Mouse (Mus musculus): ENCODE data around the gene Dcaf10. TPM values are rescaled to one million over a fixed set of nuclear protein-coding genes. Genes with fewer than 3 reads are reported as not detected.

Gene Dcaf10
- polyA plus RNA-seq, 1 experiment from 2014 or later: 8.8 TPM

- Histone ChIP-seq H3K9ac (ENCODE audit: low read length) (peak overlapping the region; percentile 26; the same call in 1 of the 2 replicates), H3K4me3 (ENCODE audit: low read depth, low read length) (no peak overlapping the region), H3K4me1 (ENCODE audit: control insufficient read depth, insufficient read depth, low read length) (peaks cover 31% of the 10 kb centered on the region), H3K4me2 (ENCODE audit: low read length) (no peak overlapping the region), H3K36me3 (ENCODE audit: control insufficient read depth, insufficient read depth, low read length) (peaks cover 10% of the 10 kb centered on the region; the same call in 1 of the 2 replicates), H3K9me3 (replicated peaks; ENCODE audit: control insufficient read depth, low read length) (no peaks in the 10 kb centered on the region), H3K27me3 (replicated peaks; ENCODE audit: control insufficient read depth, insufficient read depth, low read length) (no peaks in the 10 kb centered on the region), H3K27ac (ENCODE audit: low read depth, low read length) (peak overlapping the region; percentile 76)
- peak; percentile 58 for DNase-seq (ENCODE audit: low spot score)
- WGBS: 4% methylated on average over 3 of the region's 3 CpGs
- ATAC-seq: no peak
These were observed 78.8 kb downstream of the Dcaf10 start for GRCm38 (mm10) chr4:45420733-45421132.

- H3K27ac ChIP-seq (ENCODE audit: low read depth, low read length): peak overlapping the region; percentile 76
- peak overlapping the region; percentile 44 for H3K9ac ChIP-seq (ENCODE audit: low read length)
- 63% methylated on average over 11 of the region's 11 CpGs for WGBS
These were observed 79.8 kb downstream of the Dcaf10 start for GRCm38 (mm10) chr4:45421519-45422260.

GRCm38 (mm10) chr4:45422640-45423039 lies 80.7 kb downstream of the Dcaf10 start:
- Histone ChIP-seq H3K9ac (ENCODE audit: low read length) (no peak overlapping the region), H3K36me3 (ENCODE audit: control insufficient read depth, insufficient read depth, low read length) (peaks cover 10% of the 10 kb centered on the region; the same call in 1 of the 2 replicates), H3K27me3 (replicated peaks; ENCODE audit: control insufficient read depth, insufficient read depth, low read length) (no peaks in the 10 kb centered on the region), H3K9me3 (replicated peaks; ENCODE audit: control insufficient read depth, low read length) (no peaks in the 10 kb centered on the region), H3K4me2 (ENCODE audit: low read length) (no peak overlapping the region), H3K4me1 (ENCODE audit: control insufficient read depth, insufficient read depth, low read length) (peaks cover 48% of the 10 kb centered on the region), H3K4me3 (ENCODE audit: low read depth, low read length) (no peak overlapping the region), H3K27ac (ENCODE audit: low read depth, low read length) (no peak overlapping the region)
- DNase-seq (ENCODE audit: low spot score) (no peak), ATAC-seq (no peak)
- 83% methylated on average over 10 of the region's 10 CpGs for WGBS

More at GRCm38 (mm10) chr4:45421519-45422260, 79.8 kb downstream of the Dcaf10 start:
- no peaks in the 10 kb centered on the region for H3K9me3 ChIP-seq (replicated peaks; ENCODE audit: control insufficient read depth, low read length)
- H3K4me2 ChIP-seq (ENCODE audit: low read length): no peak overlapping the region
- DNase-seq (ENCODE audit: low spot score) (no peak), ATAC-seq (no peak)
- H3K4me3 ChIP-seq (ENCODE audit: low read depth, low read length): no peak overlapping the region
- H3K4me1 ChIP-seq (ENCODE audit: control insufficient read depth, insufficient read depth, low read length): peaks cover 39% of the 10 kb centered on the region
- H3K36me3 ChIP-seq (ENCODE audit: control insufficient read depth, insufficient read depth, low read length): peaks cover 10% of the 10 kb centered on the region; the same call in 1 of the 2 replicates
- no peaks in the 10 kb centered on the region for H3K27me3 ChIP-seq (replicated peaks; ENCODE audit: control insufficient read depth, insufficient read depth, low read length)

GRCm38 (mm10) chr4:45423406-45423805 lies 81.5 kb downstream of the Dcaf10 start:
- Histone ChIP-seq H3K9me3 (replicated peaks; ENCODE audit: control insufficient read depth, low read length) (no peaks in the 10 kb centered on the region), H3K4me3 (ENCODE audit: low read depth, low read length) (no peak overlapping the region), H3K27ac (ENCODE audit: low read depth, low read length) (0 out of 2 replicates have a peak overlapping the region, but pooled peaks have one; percentile 21), H3K36me3 (ENCODE audit: control insufficient read depth, insufficient read depth, low read length) (peaks cover 10% of the 10 kb centered on the region; the same call in 1 of the 2 replicates), H3K9ac (ENCODE audit: low read length) (peak overlapping the region; percentile 8; the same call in 1 of the 2 replicates), H3K27me3 (replicated peaks; ENCODE audit: control insufficient read depth, insufficient read depth, low read length) (no peaks in the 10 kb centered on the region), H3K4me2 (ENCODE audit: low read length) (no peak overlapping the region), H3K4me1 (ENCODE audit: control insufficient read depth, insufficient read depth, low read length) (peaks cover 55% of the 10 kb centered on the region)
- no peak for DNase-seq (ENCODE audit: low spot score)
- ATAC-seq: no peak
- 14% methylated on average over 8 of the region's 8 CpGs for WGBS

GRCm38 (mm10) chr4:45426724-45427457 lies 85.0 kb downstream of the Dcaf10 start:
- H3K36me3 ChIP-seq (ENCODE audit: control insufficient read depth, insufficient read depth, low read length): peaks cover 16% of the 10 kb centered on the region
- H3K4me1 ChIP-seq (ENCODE audit: control insufficient read depth, insufficient read depth, low read length): peaks cover 45% of the 10 kb centered on the region
- DNase-seq (ENCODE audit: low spot score) (peak; percentile 70), ATAC-seq (peak; percentile 86)
- no peak overlapping the region for H3K4me2 ChIP-seq (ENCODE audit: low read length)
- WGBS: 18% methylated on average over 13 of the region's 13 CpGs
- H3K9me3 ChIP-seq (replicated peaks; ENCODE audit: control insufficient read depth, low read length): no peaks in the 10 kb centered on the region
- no peak overlapping the region for H3K9ac ChIP-seq (ENCODE audit: low read length)
- H3K27me3 ChIP-seq (replicated peaks; ENCODE audit: control insufficient read depth, insufficient read depth, low read length): no peaks in the 10 kb centered on the region
- peak overlapping the region; percentile 58 for H3K27ac ChIP-seq (ENCODE audit: low read depth, low read length)
- H3K4me3 ChIP-seq (ENCODE audit: low read depth, low read length): no peak overlapping the region

Small RNAs within 50 kb of the gene (microRNA-seq; reads per million reads assigned to microRNA genes)
- not detected for gene Gm25692

Other genes with a start within 250 kb of the Dcaf10 start
- gene Tomm5, start 234.0 kb upstream of the Dcaf10 start, polyA plus RNA-seq (2014; fragmentation: Nextera tagmentation; extraction: Ambion mirVana): 154 and 176 TPM in 2 replicates
- 0.25 and 0.62 TPM in 2 replicates for gene Frmpd1, start 157.2 kb upstream of the Dcaf10 start, polyA plus RNA-seq (2014; fragmentation: Nextera tagmentation; extraction: Ambion mirVana)
- gene Trmt10b, start 45.0 kb upstream of the Dcaf10 start, polyA plus RNA-seq (2014; fragmentation: Nextera tagmentation; extraction: Ambion mirVana): 23.9 and 25.6 TPM in 2 replicates
- 44.5 and 52.4 TPM in 2 replicates for gene Exosc3, start 631 bp downstream of the Dcaf10 start, polyA plus RNA-seq (2014; fragmentation: Nextera tagmentation; extraction: Ambion mirVana)
- 82.5 and 84.3 TPM in 2 replicates for gene Slc25a51, start 66.7 kb downstream of the Dcaf10 start, polyA plus RNA-seq (2014; fragmentation: Nextera tagmentation; extraction: Ambion mirVana)
- gene Shb, start 190.4 kb downstream of the Dcaf10 start, polyA plus RNA-seq (2014; fragmentation: Nextera tagmentation; extraction: Ambion mirVana): 14.1 and 14.5 TPM in 2 replicates